Mouse (Mus musculus): Measurements from ENCODE around the gene Exoc6b. TPM values are rescaled to one million over a fixed set of nuclear protein-coding genes. Genes with fewer than 3 reads are reported as not detected.
"Not testable (repeated sequence)": the region's sequence is repeated elsewhere in the genome, so short reads cannot be mapped to it uniquely, and the experiment has no call there.

Exoc6b gene
- total RNA-seq, 2 experiments from 2014 or later: 133 to 143 TPM

- no peak for DNase-seq
Observed at GRCm38 (mm10) chr6:84630276-84630675, 439.0 kb downstream of the Exoc6b start.

GRCm38 (mm10) chr6:84628831-84629230 is 440.5 kb downstream of the Exoc6b start:
- DNase-seq: no peak

- DNase-seq: no peak
Observed at GRCm38 (mm10) chr6:84626398-84626797, 442.9 kb downstream of the Exoc6b start.

GRCm38 (mm10) chr6:84619166-84619565 is 450.1 kb downstream of the Exoc6b start:
- no peak for DNase-seq

GRCm38 (mm10) chr6:84617051-84617450 is 452.3 kb downstream of the Exoc6b start:
- no peak for DNase-seq

- no peak for DNase-seq
Observed at GRCm38 (mm10) chr6:84616586-84616985, 452.7 kb downstream of the Exoc6b start.

GRCm38 (mm10) chr6:84613561-84613960 is 455.8 kb downstream of the Exoc6b start:
- DNase-seq: no peak

- no peak for DNase-seq
Observed at GRCm38 (mm10) chr6:84601136-84601889, 468.0 kb downstream of the Exoc6b start.

- not testable (repeated sequence) for DNase-seq
Observed at GRCm38 (mm10) chr6:84599296-84599695, 470.0 kb downstream of the Exoc6b start.

- DNase-seq: no peak
Observed at GRCm38 (mm10) chr6:84598725-84599124, 470.6 kb downstream of the Exoc6b start.

GRCm38 (mm10) chr6:84594626-84595025 is 474.7 kb downstream of the Exoc6b start:
- DNase-seq: no peak

- no peak for DNase-seq
Observed at GRCm38 (mm10) chr6:84593693-84594092, 475.6 kb downstream of the Exoc6b start, which contains the start of gene Cyp26b1. Gene Cyp26b1 (minus strand): TSS chr6:84593908.

- DNase-seq: no peak
Observed at GRCm38 (mm10) chr6:84590961-84591745, 478.2 kb downstream of the Exoc6b start.

- DNase-seq: peak; percentile 84 to 89
Observed at GRCm38 (mm10) chr6:84589742-84590686, 479.3 kb downstream of the Exoc6b start.

- DNase-seq: no peak
Observed at GRCm38 (mm10) chr6:84588895-84589652, 480.2 kb downstream of the Exoc6b start.

- no peak for DNase-seq
Observed at GRCm38 (mm10) chr6:84588221-84588894, 481.0 kb downstream of the Exoc6b start.

- no peak for DNase-seq
Observed at GRCm38 (mm10) chr6:84587471-84588101, 481.7 kb downstream of the Exoc6b start.

GRCm38 (mm10) chr6:84586551-84587200 is 482.6 kb downstream of the Exoc6b start:
- DNase-seq: no peak

GRCm38 (mm10) chr6:84585686-84586300 is 483.5 kb downstream of the Exoc6b start:
- DNase-seq: no peak
